Mouse (Mus musculus): Measurements from ENCODE around the gene Esp6. TPM values are rescaled to one million over a fixed set of nuclear protein-coding genes. Genes with fewer than 3 reads are reported as not detected.
"Not testable (repeated sequence)": the region's sequence is repeated elsewhere in the genome, so short reads cannot be mapped to it uniquely, and the experiment has no call there.

Esp6 gene
- not detected in 2 replicates for polyA plus RNA-seq (2012; rRNA removed)

GRCm38 (mm10) chr17:40561207-40561606 lies at the start of gene Esp6:
Esp6 (plus strand) TSS chr17:40561507.
- WGBS: 94% methylated on average over 5 of the region's 5 CpGs
- no peak for DNase-seq
- Histone ChIP-seq H3K4me1 (replicated peaks; ENCODE audit: control insufficient read depth, insufficient read depth, low read length) (no peaks in the 10 kb centered on the region), H3K36me3 (ENCODE audit: control insufficient read depth, insufficient read depth, low read length) (no peaks in the 10 kb centered on the region), H3K4me3 (ENCODE audit: control insufficient read depth, insufficient read depth, low read length) (no peak within 1 kb of the TSS), H3K27ac (ENCODE audit: control insufficient read depth, insufficient read depth, low read length) (no peak within 1 kb of the TSS), H3K27me3 (ENCODE audit: control insufficient read depth, insufficient read depth, low read length) (no peaks in the 10 kb centered on the region)
- no peak for TF ChIP-seq POLR2A (IDR thresholded peaks at IDR 0.05; ENCODE audit: control insufficient read depth, extremely low read depth, insufficient read depth, low read length, poor library complexity)
- no peak for TF ChIP-seq CTCF (IDR thresholded peaks at IDR 0.05; ENCODE audit: borderline replicate concordance, control insufficient read depth, extremely low read depth, insufficient read depth, low read length, poor library complexity)

GRCm38 (mm10) chr17:40519818-40520217 lies 41.5 kb upstream of the Esp6 start, which contains the start of gene Esp8:
Esp8 (plus strand) TSS chr17:40520022.
- Histone ChIP-seq H3K36me3 (ENCODE audit: control insufficient read depth, insufficient read depth, low read length) (no peaks in the 10 kb centered on the region), H3K4me3 (ENCODE audit: control insufficient read depth, insufficient read depth, low read length) (no peak within 1 kb of the TSS), H3K27ac (ENCODE audit: control insufficient read depth, insufficient read depth, low read length) (no peak within 1 kb of the TSS), H3K4me1 (replicated peaks; ENCODE audit: control insufficient read depth, insufficient read depth, low read length) (no peaks in the 10 kb centered on the region), H3K27me3 (ENCODE audit: control insufficient read depth, insufficient read depth, low read length) (no peaks in the 10 kb centered on the region)
- 70% methylated on average over 3 of the region's 3 CpGs for WGBS
- DNase-seq: no peak
- no peak for TF ChIP-seq POLR2A (IDR thresholded peaks at IDR 0.05; ENCODE audit: control insufficient read depth, extremely low read depth, insufficient read depth, low read length, poor library complexity)
- TF ChIP-seq CTCF (IDR thresholded peaks at IDR 0.05; ENCODE audit: borderline replicate concordance, control insufficient read depth, extremely low read depth, insufficient read depth, low read length, poor library complexity): no peak

GRCm38 (mm10) chr17:40529813-40530212 lies 31.5 kb upstream of the Esp6 start:
- 87% methylated on average over 3 of the region's 3 CpGs for WGBS

DNA sequence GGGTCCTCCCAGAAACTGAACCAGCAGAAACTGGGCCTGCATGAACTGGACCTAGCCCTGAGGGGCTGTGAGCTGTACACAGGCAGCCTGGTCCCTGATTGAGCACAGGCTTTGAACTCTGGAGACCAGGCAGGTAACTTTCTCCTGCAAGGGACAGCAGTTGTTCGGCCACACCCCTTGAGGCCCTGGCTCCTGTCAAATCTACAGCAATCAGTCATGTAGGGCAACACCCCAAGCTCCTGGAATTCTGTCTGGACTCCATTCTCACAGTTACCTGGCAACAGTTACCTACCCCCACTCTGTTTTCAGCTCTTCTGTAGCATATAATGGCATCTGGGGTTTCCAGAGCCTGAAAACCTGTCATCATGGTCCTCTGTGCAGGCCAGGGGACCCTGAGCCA lies 30.2 kb upstream of the Esp6 start:
- WGBS: 94% methylated on average over 1 of the region's 1 CpGs
- TF ChIP-seq CTCF (IDR thresholded peaks at IDR 0.05; ENCODE audit: borderline replicate concordance, control insufficient read depth, extremely low read depth, insufficient read depth, low read length, poor library complexity) (no peak), POLR2A (IDR thresholded peaks at IDR 0.05; ENCODE audit: control insufficient read depth, extremely low read depth, insufficient read depth, low read length, poor library complexity) (no peak)
- H3K27me3 ChIP-seq (ENCODE audit: control insufficient read depth, insufficient read depth, low read length): no peaks in the 10 kb centered on the region

More at GRCm38 (mm10) chr17:40529813-40530212, 31.5 kb upstream of the Esp6 start:
- no peak for DNase-seq
- Histone ChIP-seq H3K27ac (ENCODE audit: control insufficient read depth, insufficient read depth, low read length) (no peak overlapping the region), H3K27me3 (ENCODE audit: control insufficient read depth, insufficient read depth, low read length) (no peaks in the 10 kb centered on the region), H3K4me1 (replicated peaks; ENCODE audit: control insufficient read depth, insufficient read depth, low read length) (no peaks in the 10 kb centered on the region), H3K4me3 (ENCODE audit: control insufficient read depth, insufficient read depth, low read length) (no peak overlapping the region), H3K36me3 (ENCODE audit: control insufficient read depth, insufficient read depth, low read length) (no peaks in the 10 kb centered on the region)
- no peak for TF ChIP-seq CTCF (IDR thresholded peaks at IDR 0.05; ENCODE audit: borderline replicate concordance, control insufficient read depth, extremely low read depth, insufficient read depth, low read length, poor library complexity)
- no peak for TF ChIP-seq POLR2A (IDR thresholded peaks at IDR 0.05; ENCODE audit: control insufficient read depth, extremely low read depth, insufficient read depth, low read length, poor library complexity)

DNA sequence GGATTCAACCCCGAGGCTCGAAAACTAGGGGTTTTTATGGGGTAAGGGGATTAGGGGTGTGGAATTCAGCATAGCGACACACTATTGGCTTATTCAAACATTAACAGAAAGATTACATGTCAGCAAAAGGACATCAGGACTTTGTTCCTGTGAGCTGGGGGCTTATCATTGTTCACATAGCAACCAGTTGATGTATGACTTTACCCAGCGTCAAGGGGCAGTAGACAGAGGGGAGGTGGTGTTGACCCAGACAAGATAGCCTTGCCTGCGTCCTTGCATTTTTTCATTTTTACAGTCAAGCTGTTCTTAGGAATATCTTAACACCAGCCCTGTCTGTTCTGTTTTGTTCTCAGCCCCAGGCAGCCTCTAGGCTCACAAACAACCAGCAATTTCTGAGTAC lies 14.3 kb upstream of the Esp6 start:
- 89% methylated on average over 5 of the region's 5 CpGs for whole genome bisulfite sequencing
- H3K36me3 ChIP-seq (ENCODE audit: control insufficient read depth, insufficient read depth, low read length); H3K4me3 ChIP-seq (ENCODE audit: control insufficient read depth, insufficient read depth, low read length): not testable (repeated sequence)

More for the DNA sequence above, 30.2 kb upstream of the Esp6 start:
- no peak for DNase-seq
- no peak overlapping the region for H3K27ac ChIP-seq (ENCODE audit: control insufficient read depth, insufficient read depth, low read length)
- H3K4me3 ChIP-seq (ENCODE audit: control insufficient read depth, insufficient read depth, low read length): no peak overlapping the region
- H3K4me1 ChIP-seq (replicated peaks; ENCODE audit: control insufficient read depth, insufficient read depth, low read length): no peaks in the 10 kb centered on the region
- no peaks in the 10 kb centered on the region for H3K36me3 ChIP-seq (ENCODE audit: control insufficient read depth, insufficient read depth, low read length)

DNA sequence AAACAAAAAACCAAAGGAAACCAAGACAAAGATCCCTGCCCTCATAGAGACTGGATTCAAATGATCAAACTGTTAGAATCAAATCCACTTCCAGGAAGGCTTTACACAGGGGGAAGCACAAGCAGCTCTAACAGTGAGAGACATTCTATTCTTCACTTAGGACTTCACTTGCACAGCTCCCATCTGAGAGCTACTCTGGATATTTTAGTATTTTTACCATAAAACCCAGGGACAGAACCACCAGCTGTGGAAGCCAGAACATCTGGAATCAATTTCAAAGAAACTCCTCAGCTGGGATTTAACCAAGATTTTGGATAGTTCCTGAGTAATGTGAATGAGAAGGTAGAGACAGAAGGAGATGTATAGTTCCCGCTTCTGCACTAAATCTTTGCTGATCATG lies 7.8 kb upstream of the Esp6 start:
- Histone ChIP-seq H3K27ac (ENCODE audit: control insufficient read depth, insufficient read depth, low read length) (no peak overlapping the region), H3K36me3 (ENCODE audit: control insufficient read depth, insufficient read depth, low read length) (no peaks in the 10 kb centered on the region), H3K4me3 (ENCODE audit: control insufficient read depth, insufficient read depth, low read length) (no peak overlapping the region), H3K4me1 (replicated peaks; ENCODE audit: control insufficient read depth, insufficient read depth, low read length) (no peaks in the 10 kb centered on the region), H3K27me3 (ENCODE audit: control insufficient read depth, insufficient read depth, low read length) (no peaks in the 10 kb centered on the region)
- TF ChIP-seq POLR2A (IDR thresholded peaks at IDR 0.05; ENCODE audit: control insufficient read depth, extremely low read depth, insufficient read depth, low read length, poor library complexity) (no peak), CTCF (IDR thresholded peaks at IDR 0.05; ENCODE audit: borderline replicate concordance, control insufficient read depth, extremely low read depth, insufficient read depth, low read length, poor library complexity) (no peak)
- 94% methylated on average over 1 of the region's 1 CpGs for WGBS
- DNase-seq: no peak

More for the DNA sequence above, 14.3 kb upstream of the Esp6 start:
- not testable (repeated sequence) for H3K4me1 ChIP-seq (replicated peaks; ENCODE audit: control insufficient read depth, insufficient read depth, low read length); H3K27me3 ChIP-seq (ENCODE audit: control insufficient read depth, insufficient read depth, low read length); DNase-seq; H3K27ac ChIP-seq (ENCODE audit: control insufficient read depth, insufficient read depth, low read length)

DNA sequence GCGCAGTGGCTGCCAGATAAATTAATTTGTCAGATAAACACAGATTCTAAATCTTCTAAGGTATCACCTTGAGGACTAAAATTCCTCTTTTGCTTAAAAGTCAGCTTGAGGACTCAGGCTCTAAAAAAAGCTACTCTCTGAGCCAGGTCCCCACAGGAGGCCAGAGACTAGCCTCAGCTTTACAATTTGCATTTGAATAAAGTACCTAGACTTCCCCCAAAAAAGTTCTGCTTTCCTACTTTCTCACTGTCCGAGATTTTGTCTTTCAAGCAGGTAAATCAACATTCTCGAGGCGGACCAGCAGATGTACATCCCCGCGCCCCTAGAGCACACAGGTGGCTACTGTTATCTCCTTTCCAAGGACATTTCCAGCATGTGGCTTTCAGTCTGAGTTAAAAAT lies 22.6 kb downstream of the Esp6 start:
- not testable (repeated sequence) for H3K27me3 ChIP-seq (ENCODE audit: control insufficient read depth, insufficient read depth, low read length); H3K36me3 ChIP-seq (ENCODE audit: control insufficient read depth, insufficient read depth, low read length); H3K4me3 ChIP-seq (ENCODE audit: control insufficient read depth, insufficient read depth, low read length); H3K27ac ChIP-seq (ENCODE audit: control insufficient read depth, insufficient read depth, low read length); H3K4me1 ChIP-seq (replicated peaks; ENCODE audit: control insufficient read depth, insufficient read depth, low read length); DNase-seq
- WGBS: 58% methylated on average over 6 of the region's 6 CpGs

All from thymus, adult 2 months (tissue).